ENCODE assay signal across 8 mouse cellular contexts in genomic region chr7:141480842-141481497, GRCm38 (mm10). TPM values are rescaled to one million over a fixed set of nuclear protein-coding genes. Genes with fewer than 3 reads are reported as not detected.
DNase-seq lines count a peak whose midpoint lies in the region; ATAC-seq and TF ChIP-seq lines count a peak whose summit lies in the region.

No protein-coding gene starts in this region.

- 14% methylated on average over 10 of the region's 10 CpGs for WGBS in kidney, adult 2 months
- 11% methylated on average over 10 of the region's 10 CpGs for WGBS in liver, embryonic 12.5 days (ENCODE audit: insufficient replicate concordance)
- 10% methylated on average over 10 of the region's 10 CpGs for WGBS in thymus, adult 2 months

- no peaks in the 10 kb centered on the region for H3K36me3 ChIP-seq in kidney, adult 2 months (ENCODE audit: control insufficient read depth, insufficient read depth, low read length)
- peaks cover 16% of the 10 kb centered on the region; the same call in 1 of the 2 replicates for H3K36me3 ChIP-seq in liver, embryonic 12.5 days
- H3K36me3 ChIP-seq in thymus, adult 2 months (ENCODE audit: control insufficient read depth, insufficient read depth, low read length), result no peaks in the 10 kb centered on the region

- H3K4me1 ChIP-seq in kidney, adult 2 months (ENCODE audit: control insufficient read depth, insufficient read depth, low read length), result peaks cover 22% of the 10 kb centered on the region
- H3K4me1 ChIP-seq in liver, embryonic 12.5 days, result peaks cover 58% of the 10 kb centered on the region
- peaks cover 34% of the 10 kb centered on the region for H3K4me1 ChIP-seq in thymus, adult 2 months (replicated peaks; ENCODE audit: control insufficient read depth, insufficient read depth, low read length)

- no peaks in the 10 kb centered on the region for H3K27me3 ChIP-seq in kidney, adult 2 months (replicated peaks; ENCODE audit: control insufficient read depth, insufficient read depth, low read length)
- peaks cover 31% of the 10 kb centered on the region for H3K27me3 ChIP-seq in liver, embryonic 12.5 days (replicated peaks)
- H3K27me3 ChIP-seq in thymus, adult 2 months (ENCODE audit: control insufficient read depth, insufficient read depth, low read length), result peaks cover 11% of the 10 kb centered on the region; the same call in 1 of the 2 replicates

- peak; percentile 97 for TF ChIP-seq CTCF in kidney, adult 2 months (conservative IDR thresholded peaks at IDR 0.05; ENCODE audit: insufficient read depth, insufficient read length, low read depth, low read length)
- peak; percentile 94 for TF ChIP-seq CTCF in thymus, adult 2 months (IDR thresholded peaks at IDR 0.05; ENCODE audit: borderline replicate concordance, control insufficient read depth, extremely low read depth, insufficient read depth, low read length, poor library complexity)

- no peak overlapping the region for H3K9ac ChIP-seq in liver, embryonic 12.5 days

- no peak overlapping the region for H3K27ac ChIP-seq in kidney, adult 2 months (ENCODE audit: insufficient read depth, low read depth, low read length)
- no peak overlapping the region for H3K27ac ChIP-seq in liver, embryonic 12.5 days
- H3K27ac ChIP-seq in thymus, adult 2 months (ENCODE audit: control insufficient read depth, insufficient read depth, low read length), result no peak overlapping the region

- peak; percentile 77 for ATAC-seq in granulocyte monocyte progenitor cell, adult 5-6 weeks (replicated peaks; ENCODE audit: poor library complexity, severe bottlenecking)
- peak; percentile 56 for ATAC-seq in liver, embryonic 12.5 days

- DNase-seq in 3T3-L1 (ENCODE audit: low read depth, low spot score), result peak; percentile 67
- peak; percentile 70 for DNase-seq in Muller cell, postnatal 12 days (ENCODE audit: inconsistent ontology term)
- peak; percentile 85 for DNase-seq in cerebellum, postnatal 25 days
- peak; percentile 83 for DNase-seq in kidney, adult 2 months
- DNase-seq in natural killer cell, adult 2 months (ENCODE audit: low spot score in 2 of 2), result peak; percentile 69 to 75
- peak; percentile 72 for DNase-seq in thymus, adult 2 months

- no peaks in the 10 kb centered on the region for H3K9me3 ChIP-seq in liver, embryonic 12.5 days (replicated peaks)

- H3K4me3 ChIP-seq in kidney, adult 2 months (ENCODE audit: insufficient read depth, low read depth, low read length), result no peak overlapping the region
- no peak overlapping the region for H3K4me3 ChIP-seq in liver, embryonic 12.5 days
- H3K4me3 ChIP-seq in thymus, adult 2 months (ENCODE audit: control insufficient read depth, insufficient read depth, low read length), result no peak overlapping the region

- peak overlapping the region; percentile 90 for H3K4me2 ChIP-seq in liver, embryonic 12.5 days

- TF ChIP-seq POLR2A in kidney, adult 2 months (IDR thresholded peaks at IDR 0.05; ENCODE audit: low read depth, low read length), result no peak
- no peak for TF ChIP-seq POLR2A in thymus, adult 2 months (IDR thresholded peaks at IDR 0.05; ENCODE audit: control insufficient read depth, extremely low read depth, insufficient read depth, low read length, poor library complexity)

RNA-seq across cellular contexts. Expression of gene Tspan4, which starts 5.9 kb away (rescaled TPM):
- total RNA-seq in granulocyte monocyte progenitor cell, adult 5-6 weeks (2014; fragmentation: Nextera tagmentation), result 50.4 and 53.8 TPM in 2 replicates
- total RNA-seq in granulocyte monocyte progenitor cell, adult 5-6 weeks (2017), result 42.6 and 44.9 TPM in 2 replicates
- 143 and 162 TPM in 2 replicates for polyA plus RNA-seq in kidney, adult 2 months (2012; rRNA removed)
- polyA plus RNA-seq in liver, embryonic 12.5 days (2016; fragmentation: Nextera tagmentation; extraction: Ambion mirVana), result 56.1 and 60.9 TPM in 2 replicates
- polyA plus RNA-seq in thymus, adult 2 months (2012; rRNA removed), result 36.9 and 45.1 TPM in 2 replicates

RNA-seq across cellular contexts. Expression of gene Polr2l, which starts 6.0 kb away (rescaled TPM):
- 36.4 and 59.6 TPM in 2 replicates for total RNA-seq in granulocyte monocyte progenitor cell, adult 5-6 weeks (2014; fragmentation: Nextera tagmentation)
- total RNA-seq in granulocyte monocyte progenitor cell, adult 5-6 weeks (2017), result 40.9 and 43.5 TPM in 2 replicates
- polyA plus RNA-seq in kidney, adult 2 months (2012; rRNA removed), result 67.3 and 70.9 TPM in 2 replicates
- polyA plus RNA-seq in liver, embryonic 12.5 days (2016; fragmentation: Nextera tagmentation; extraction: Ambion mirVana), result 74.6 and 76.1 TPM in 2 replicates
- 31.1 and 39.3 TPM in 2 replicates for polyA plus RNA-seq in thymus, adult 2 months (2012; rRNA removed)

RNA-seq across cellular contexts. Expression of gene Cd151, which starts 13.8 kb away (rescaled TPM):
- total RNA-seq in granulocyte monocyte progenitor cell, adult 5-6 weeks (2014; fragmentation: Nextera tagmentation), result 19.2 and 20.0 TPM in 2 replicates
- total RNA-seq in granulocyte monocyte progenitor cell, adult 5-6 weeks (2017), result 18.4 and 20.4 TPM in 2 replicates
- 274 and 343 TPM in 2 replicates for polyA plus RNA-seq in kidney, adult 2 months (2012; rRNA removed)
- polyA plus RNA-seq in liver, embryonic 12.5 days (2016; fragmentation: Nextera tagmentation; extraction: Ambion mirVana), result 5.7 and 6.2 TPM in 2 replicates
- 132 and 186 TPM in 2 replicates for polyA plus RNA-seq in thymus, adult 2 months (2012; rRNA removed)

RNA-seq across cellular contexts. Expression of gene Cracr2b, which starts 20.1 kb away (rescaled TPM):
- total RNA-seq in granulocyte monocyte progenitor cell, adult 5-6 weeks (2014; fragmentation: Nextera tagmentation), result 15.8 and 21.3 TPM in 2 replicates
- total RNA-seq in granulocyte monocyte progenitor cell, adult 5-6 weeks (2017), result 14.9 and 15.8 TPM in 2 replicates
- polyA plus RNA-seq in kidney, adult 2 months (2012; rRNA removed), result 15.3 and 22.2 TPM in 2 replicates
- polyA plus RNA-seq in liver, embryonic 12.5 days (2016; fragmentation: Nextera tagmentation; extraction: Ambion mirVana), result 3.7 and 5.8 TPM in 2 replicates
- polyA plus RNA-seq in thymus, adult 2 months (2012; rRNA removed), result 10.0 and 14.9 TPM in 2 replicates

RNA-seq across cellular contexts. Expression of gene Pnpla2, which starts 26.0 kb away (rescaled TPM):
- 93.9 and 97.0 TPM in 2 replicates for total RNA-seq in granulocyte monocyte progenitor cell, adult 5-6 weeks (2014; fragmentation: Nextera tagmentation)
- total RNA-seq in granulocyte monocyte progenitor cell, adult 5-6 weeks (2017), result 19.0 and 35.1 TPM in 2 replicates
- 350 and 353 TPM in 2 replicates for polyA plus RNA-seq in kidney, adult 2 months (2012; rRNA removed)
- polyA plus RNA-seq in liver, embryonic 12.5 days (2016; fragmentation: Nextera tagmentation; extraction: Ambion mirVana), result 16.6 and 17.8 TPM in 2 replicates
- polyA plus RNA-seq in thymus, adult 2 months (2012; rRNA removed), result 256 and 296 TPM in 2 replicates

Comparison
In these comparisons a context has a peak if more than half of its experiments do, and no peak if none do; other contexts are left out.
1. RNA of gene Cd151, which starts 13.8 kb away (polyA plus RNA-seq): 274 to 343 TPM in kidney, adult 2 months and 132 to 186 TPM in thymus, adult 2 months; 5.7 to 6.2 TPM in liver, embryonic 12.5 days; every median in the first group is over 10 times any median in the second.
2. Peak in every context shown above with its lines, with median percentiles within 50 percentile points of each other: DNase-seq.